Mouse (Mus musculus) limb, embryonic 13.5 days (tissue): ENCODE results near the gene 4930447C04Rik. TPM values are rescaled to one million over a fixed set of nuclear protein-coding genes. Genes with fewer than 3 reads are reported as not detected.

Experiments
- ATAC-seq: fragments of 200-750 bp; cut with Nextera tagmentation; 2 replicates; pipeline ENCODE4 v1.8.0; 2017; ENCODE audit warnings: low read depth, moderate number of reproducible peaks, moderate TSS enrichment; ENCODE audit not compliant: low FRiP score
- H3K27ac ChIP-seq: fragments of 300-500 bp; sonication (generic); 2 replicates; pipeline ENCODE4 v1.5.1; 2015; ENCODE audit warnings: inconsistent platforms, mild to moderate bottlenecking, moderate library complexity
- H3K27me3 ChIP-seq: fragments of 300-500 bp; sonication (generic); 2 replicates; pipeline ENCODE4 v1.6.1; 2015; ENCODE audit warnings: mild to moderate bottlenecking, inconsistent platforms
- H3K36me3 ChIP-seq: fragments of 300-500 bp; sonication (generic); 2 replicates; pipeline ENCODE4 v1.6.1; 2015; ENCODE audit warnings: inconsistent platforms, mild to moderate bottlenecking, moderate library complexity
- H3K4me1 ChIP-seq: fragments of 300-500 bp; sonication (generic); 2 replicates; pipeline ENCODE4 v1.6.1; 2015; ENCODE audit warnings: inconsistent platforms
- H3K4me2 ChIP-seq: fragments of 300-500 bp; sonication (generic); replicated peaks from 2 replicates; pipeline ENCODE4 v1.6.1; 2015; ENCODE audit warnings: inconsistent platforms, mild to moderate bottlenecking, moderate library complexity
- H3K4me3 ChIP-seq: fragments of 300-500 bp; sonication (generic); 2 replicates; pipeline ENCODE4 v1.5.1; 2015; ENCODE audit warnings: moderate library complexity, mild to moderate bottlenecking, inconsistent platforms
- H3K9ac ChIP-seq: fragments of 300-500 bp; sonication (generic); 2 replicates; pipeline ENCODE4 v1.6.1; 2015; ENCODE audit warnings: mild to moderate bottlenecking, inconsistent platforms
- H3K9me3 ChIP-seq: fragments of 300-500 bp; sonication (generic); 2 replicates; pipeline ENCODE4 v1.6.1; 2016; ENCODE audit warnings: inconsistent platforms
- WGBS: fragments of 180-500 bp; shearing (Covaris S2); methylation state at CpG from one replicate; pipeline ENCODE4 v1.1.7; 2015; 5-methylcytosine and 5-hydroxymethylcytosine counted together
- polyA plus RNA-seq: library from polyadenylated mRNA; unstranded; fragments of >200 nt; fragmentation: Nextera tagmentation; extraction: Ambion mirVana; gene quantifications from 2 replicates; pipeline ENCODE4 v1.2.1, GENCODE M21; 2015

Gene 4930447C04Rik
- polyA plus RNA-seq, 1 experiment from 2014 or later, result 5.6 TPM

DNA sequence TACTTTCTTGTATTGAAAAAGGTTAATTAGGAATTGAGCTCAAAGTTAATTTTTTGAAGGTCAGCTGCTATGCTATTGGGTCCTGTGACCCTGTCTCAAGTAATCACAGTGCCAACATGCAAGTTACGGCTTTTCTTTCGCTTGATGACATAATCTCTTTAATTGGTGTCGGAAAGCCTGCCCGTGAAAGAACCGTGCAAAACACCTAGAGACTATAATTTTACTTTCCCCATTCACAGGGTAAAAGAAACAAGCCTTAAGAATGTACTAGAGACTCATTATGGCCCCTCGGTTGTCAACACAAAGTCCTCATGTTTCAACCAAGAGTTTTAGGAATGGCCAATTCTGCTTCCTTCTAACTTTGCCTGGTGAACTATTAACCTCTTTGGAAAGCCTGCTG lies 88.3 kb downstream of the 4930447C04Rik start:
- Histone ChIP-seq H3K9me3 (no peaks in the 10 kb centered on the region), H3K9ac (no peak overlapping the region), H3K27me3 (peaks cover 65% of the 10 kb centered on the region), H3K36me3 (no peaks in the 10 kb centered on the region), H3K4me1 (peaks cover 6% of the 10 kb centered on the region), H3K4me3 (no peak overlapping the region), H3K27ac (no peak overlapping the region), H3K4me2 (no peak overlapping the region)
- no peak for ATAC-seq
- WGBS, result 31% methylated on average over 6 of the region's 6 CpGs

DNA sequence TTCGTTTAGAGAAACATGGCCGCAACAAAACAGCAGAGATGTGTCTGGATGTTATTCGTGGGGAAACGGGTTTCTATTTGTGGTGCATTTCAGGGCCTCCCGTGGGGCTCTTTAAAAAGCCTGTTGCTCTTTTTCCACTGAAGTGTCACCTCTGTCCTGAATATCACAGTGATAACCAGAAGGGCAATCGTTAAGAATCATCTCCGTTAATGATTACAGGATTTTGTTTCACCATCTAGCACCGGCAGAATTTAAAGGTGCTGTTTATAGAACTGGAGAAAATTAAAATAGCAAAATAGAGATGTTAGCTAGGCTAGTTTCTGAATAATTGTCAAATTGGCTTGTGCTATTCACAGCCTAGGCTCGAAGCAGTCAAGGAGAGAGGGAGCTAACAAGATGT lies 90.4 kb downstream of the 4930447C04Rik start:
- WGBS, result 64% methylated on average over 9 of the region's 9 CpGs
- H3K9ac ChIP-seq, result no peak overlapping the region
- H3K27me3 ChIP-seq, result peaks cover 67% of the 10 kb centered on the region
- ATAC-seq, result no peak
- no peaks in the 10 kb centered on the region for H3K9me3 ChIP-seq
- no peaks in the 10 kb centered on the region for H3K36me3 ChIP-seq
- H3K27ac ChIP-seq, result no peak overlapping the region
- peaks cover 6% of the 10 kb centered on the region for H3K4me1 ChIP-seq
- no peak overlapping the region for H3K4me3 ChIP-seq
- no peak overlapping the region for H3K4me2 ChIP-seq

DNA sequence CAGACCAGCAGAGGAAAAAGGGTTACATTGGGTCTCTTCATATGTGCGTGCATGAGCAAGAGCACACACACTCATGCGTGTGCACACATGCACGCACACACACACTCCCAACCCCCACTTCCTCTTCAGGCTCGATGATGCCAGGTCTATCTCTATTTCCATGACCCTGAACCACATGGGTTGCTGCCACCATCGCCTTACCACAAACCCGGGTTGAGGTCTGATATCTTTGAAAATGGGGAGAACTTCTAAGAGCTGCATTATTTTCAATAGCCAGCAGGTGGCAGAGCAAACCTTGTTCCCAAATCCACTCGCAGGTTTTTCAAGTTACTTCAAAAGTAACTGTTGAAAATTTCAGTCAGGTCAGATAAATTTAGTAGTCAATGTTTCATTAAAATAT lies 92.8 kb downstream of the 4930447C04Rik start:
- H3K4me1 ChIP-seq, result peaks cover 15% of the 10 kb centered on the region
- H3K27me3 ChIP-seq, result peaks cover 49% of the 10 kb centered on the region
- WGBS, result 32% methylated on average over 7 of the region's 7 CpGs
- H3K36me3 ChIP-seq, result no peaks in the 10 kb centered on the region
- H3K9ac ChIP-seq, result no peak overlapping the region
- no peaks in the 10 kb centered on the region for H3K9me3 ChIP-seq
- no peak overlapping the region for H3K4me2 ChIP-seq
- H3K27ac ChIP-seq, result no peak overlapping the region
- no peak for ATAC-seq
- no peak overlapping the region for H3K4me3 ChIP-seq

DNA sequence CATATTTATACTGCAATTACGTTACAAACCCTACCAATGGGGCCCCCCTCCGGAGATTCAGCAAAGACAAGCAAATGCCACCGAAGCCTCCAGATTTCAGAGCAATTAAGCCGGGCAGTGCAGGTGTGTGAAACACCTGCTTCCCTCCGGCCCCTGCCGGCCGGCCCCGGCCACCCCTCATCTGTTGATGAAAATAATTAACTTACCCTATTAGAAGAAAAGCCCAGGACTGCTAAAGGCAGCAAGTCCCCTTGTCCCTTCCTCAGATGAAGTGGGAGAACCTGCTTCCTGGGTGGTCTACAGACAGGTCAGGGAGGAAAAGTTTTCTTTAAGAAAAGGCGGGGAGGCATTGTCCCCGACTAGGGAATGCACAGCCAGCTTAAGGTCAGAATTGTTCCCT lies 94.6 kb downstream of the 4930447C04Rik start:
- 20% methylated on average over 10 of the region's 10 CpGs for WGBS
- Histone ChIP-seq H3K27ac (no peak overlapping the region), H3K4me2 (no peak overlapping the region), H3K9me3 (no peaks in the 10 kb centered on the region; the same call in 1 of the 2 replicates), H3K9ac (no peak overlapping the region), H3K27me3 (peaks cover 43% of the 10 kb centered on the region), H3K4me1 (peaks cover 15% of the 10 kb centered on the region), H3K4me3 (no peak overlapping the region), H3K36me3 (no peaks in the 10 kb centered on the region)
- ATAC-seq, result no peak

DNA sequence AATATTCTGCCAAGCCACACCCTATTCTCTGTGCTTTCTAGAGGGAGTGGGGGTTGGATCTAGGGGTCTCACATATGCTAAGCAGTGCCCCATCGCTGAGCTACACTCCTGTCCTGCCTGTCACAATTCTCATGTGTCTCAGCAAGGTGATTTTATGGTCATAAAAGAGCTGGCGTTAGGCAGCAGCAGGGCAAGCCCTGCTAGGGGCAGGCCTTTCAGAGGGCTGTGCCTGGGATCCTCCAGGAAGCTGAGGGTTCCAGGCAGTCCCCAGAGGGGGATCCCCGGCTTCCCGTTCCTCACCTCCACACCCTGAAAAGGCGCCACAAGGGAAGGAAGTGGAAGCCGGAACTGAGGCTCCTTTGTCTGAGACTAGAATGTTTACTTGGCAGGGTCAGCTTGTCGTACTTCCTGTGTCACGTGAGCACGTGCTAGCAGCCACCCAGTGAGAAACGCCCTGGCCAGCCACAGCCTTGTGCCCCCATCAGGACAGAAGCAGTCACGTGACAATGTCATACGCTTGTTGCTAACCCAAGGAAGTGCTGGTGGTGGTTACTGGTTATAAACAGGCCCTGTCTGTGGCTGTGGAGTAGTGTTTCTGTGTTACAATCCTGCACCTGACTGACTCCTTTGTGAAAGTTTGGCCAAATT lies 96.5 kb downstream of the 4930447C04Rik start:
- Histone ChIP-seq H3K9me3 (no peaks in the 10 kb centered on the region; the same call in none of the 2 replicates), H3K4me1 (peaks cover 15% of the 10 kb centered on the region), H3K27ac (no peak overlapping the region; the same call in 1 of the 2 replicates), H3K4me2 (peak overlapping the region; percentile 58), H3K36me3 (no peaks in the 10 kb centered on the region), H3K27me3 (peaks cover 27% of the 10 kb centered on the region), H3K9ac (0 out of 2 replicates have a peak overlapping the region, but pooled peaks have one; percentile 25), H3K4me3 (peak overlapping the region; percentile 29)
- 15% methylated on average over 12 of the region's 12 CpGs for WGBS
- ATAC-seq, result peak; percentile 83

DNA sequence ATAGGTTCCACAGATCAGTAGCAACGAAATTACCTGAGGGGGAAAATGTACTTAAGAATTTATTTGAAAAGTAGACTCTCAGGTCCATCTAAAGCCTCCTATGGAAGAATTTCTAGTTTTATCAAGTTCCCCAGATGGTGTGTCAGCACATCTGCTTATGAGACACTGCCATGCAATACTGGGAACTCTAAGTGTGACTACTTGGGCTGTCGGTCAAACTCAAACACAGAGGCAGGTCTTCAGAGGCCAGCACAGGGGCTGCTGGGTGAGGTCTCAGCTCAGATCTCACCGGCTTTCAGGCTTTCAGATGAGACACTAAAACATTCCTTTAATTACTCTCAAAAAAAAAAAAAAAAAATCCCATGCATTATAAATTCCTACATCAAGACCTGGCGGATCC lies 97.0 kb downstream of the 4930447C04Rik start:
- H3K27me3 ChIP-seq, result peaks cover 25% of the 10 kb centered on the region
- H3K36me3 ChIP-seq, result no peaks in the 10 kb centered on the region
- ATAC-seq, result no peak
- no peaks in the 10 kb centered on the region; the same call in none of the 2 replicates for H3K9me3 ChIP-seq
- H3K9ac ChIP-seq, result no peak overlapping the region
- no peak overlapping the region for H3K27ac ChIP-seq
- peaks cover 15% of the 10 kb centered on the region for H3K4me1 ChIP-seq
- WGBS, result 72% methylated on average over 4 of the region's 4 CpGs
- H3K4me2 ChIP-seq, result peak overlapping the region; percentile 58
- no peak overlapping the region for H3K4me3 ChIP-seq

DNA sequence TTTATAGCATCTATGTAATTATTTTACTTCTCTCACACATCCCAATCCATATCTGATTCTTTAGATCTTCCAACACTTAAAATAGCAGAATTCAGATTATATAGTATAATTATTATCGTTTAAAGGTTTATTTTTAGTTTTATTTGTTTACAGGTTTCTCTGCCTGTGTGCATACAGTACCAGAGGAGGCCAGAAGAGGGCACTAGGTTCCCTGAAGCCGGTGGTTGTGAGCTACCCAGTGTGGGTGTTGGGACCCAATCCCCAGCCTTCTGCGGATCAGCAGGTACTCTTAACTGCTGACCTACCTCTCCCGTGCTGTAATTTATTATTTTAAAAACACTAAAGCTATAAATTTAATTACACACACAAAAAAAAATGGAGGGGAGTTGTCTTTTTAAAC lies 97.4 kb downstream of the 4930447C04Rik start:
- Histone ChIP-seq H3K36me3 (no peaks in the 10 kb centered on the region), H3K27ac (no peak overlapping the region), H3K4me1 (peaks cover 15% of the 10 kb centered on the region), H3K27me3 (peaks cover 25% of the 10 kb centered on the region), H3K4me2 (no peak overlapping the region), H3K4me3 (no peak overlapping the region), H3K9me3 (no peaks in the 10 kb centered on the region; the same call in none of the 2 replicates), H3K9ac (no peak overlapping the region)
- ATAC-seq, result no peak
- WGBS, result 85% methylated on average over 4 of the region's 4 CpGs

DNA sequence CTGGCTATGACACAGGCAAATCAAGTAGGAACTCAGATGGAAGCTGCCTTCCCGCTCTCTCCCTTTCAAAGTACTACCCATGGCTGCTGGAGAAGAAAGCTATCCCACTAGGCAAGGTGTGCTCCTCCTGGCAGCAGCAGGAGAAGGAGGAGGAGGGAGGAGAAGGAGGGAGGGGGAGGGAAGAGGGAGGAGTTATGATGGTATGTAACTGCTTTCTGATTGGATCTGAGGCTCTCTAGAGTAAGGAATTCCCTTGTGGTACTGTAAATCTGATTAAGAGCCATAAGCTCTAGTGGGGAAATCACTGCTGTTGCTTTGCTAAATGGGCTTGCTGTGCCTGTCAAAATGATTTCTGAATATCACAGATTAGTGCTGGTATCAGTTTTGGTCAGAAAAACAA lies 99.1 kb downstream of the 4930447C04Rik start:
- no peak for ATAC-seq
- peaks cover 13% of the 10 kb centered on the region for H3K27me3 ChIP-seq
- H3K4me1 ChIP-seq, result peaks cover 15% of the 10 kb centered on the region
- H3K27ac ChIP-seq, result no peak overlapping the region
- no peaks in the 10 kb centered on the region; the same call in none of the 2 replicates for H3K9me3 ChIP-seq
- no peak overlapping the region for H3K4me2 ChIP-seq
- WGBS, result 100% methylated on average over 1 of the region's 1 CpGs
- no peaks in the 10 kb centered on the region for H3K36me3 ChIP-seq
- H3K4me3 ChIP-seq, result no peak overlapping the region
- no peak overlapping the region for H3K9ac ChIP-seq

DNA sequence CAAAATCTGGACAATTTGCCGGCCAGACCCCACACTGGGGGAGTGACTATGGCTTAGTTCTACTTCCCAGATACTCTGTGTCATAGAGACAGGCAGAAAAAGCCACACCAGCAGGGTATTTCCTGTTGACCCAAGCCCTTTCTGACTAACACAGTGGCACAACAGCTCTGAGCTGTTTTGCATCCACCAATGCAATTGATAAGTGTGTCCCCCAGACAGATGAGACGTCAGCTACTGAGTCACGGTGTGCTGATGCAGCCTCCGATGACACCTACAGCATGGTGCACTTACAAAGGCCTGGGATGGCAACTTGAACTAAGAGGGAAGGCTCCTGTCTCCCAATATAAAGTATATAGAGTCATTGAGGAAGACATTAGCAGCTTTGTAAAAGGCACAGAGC lies 103.3 kb downstream of the 4930447C04Rik start:
- peaks cover 18% of the 10 kb centered on the region for H3K27me3 ChIP-seq
- H3K4me1 ChIP-seq, result no peaks in the 10 kb centered on the region
- no peak overlapping the region for H3K4me2 ChIP-seq
- H3K9ac ChIP-seq, result no peak overlapping the region
- no peaks in the 10 kb centered on the region for H3K36me3 ChIP-seq
- no peaks in the 10 kb centered on the region; the same call in none of the 2 replicates for H3K9me3 ChIP-seq
- ATAC-seq, result no peak
- no peak overlapping the region for H3K27ac ChIP-seq
- no peak overlapping the region for H3K4me3 ChIP-seq
- whole genome bisulfite sequencing, result 74% methylated on average over 4 of the region's 4 CpGs

DNA sequence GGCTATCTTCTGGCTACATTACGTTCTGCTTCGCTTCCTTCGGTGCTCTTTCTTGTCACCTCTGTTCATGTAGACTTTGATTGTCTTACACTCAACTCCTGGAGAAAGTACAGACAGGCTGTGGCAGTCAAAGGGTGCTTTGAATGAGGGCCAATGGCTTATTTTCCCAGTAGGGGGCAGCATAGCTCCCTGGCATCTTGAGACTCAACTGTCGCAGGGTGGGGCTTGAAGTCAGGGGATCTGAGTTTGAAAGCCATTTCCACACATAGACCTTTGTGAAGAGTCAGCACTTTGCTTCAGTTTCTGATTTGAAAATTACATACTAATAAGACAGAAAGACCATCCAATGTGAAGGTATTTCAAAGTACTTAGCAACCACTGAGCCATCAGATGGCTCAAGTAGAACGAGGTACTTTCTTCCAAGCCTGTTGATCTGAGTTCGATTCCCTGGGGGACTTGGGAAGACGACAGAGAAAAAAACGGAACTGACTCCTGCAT lies 105.0 kb downstream of the 4930447C04Rik start:
- peaks cover 35% of the 10 kb centered on the region for H3K27me3 ChIP-seq
- no peak overlapping the region for H3K9ac ChIP-seq
- ATAC-seq, result no peak
- H3K9me3 ChIP-seq, result no peaks in the 10 kb centered on the region; the same call in 1 of the 2 replicates
- WGBS, result 78% methylated on average over 8 of the region's 8 CpGs
- H3K27ac ChIP-seq, result no peak overlapping the region
- no peak overlapping the region for H3K4me2 ChIP-seq
- no peak overlapping the region for H3K4me3 ChIP-seq
- no peaks in the 10 kb centered on the region for H3K36me3 ChIP-seq
- peaks cover 7% of the 10 kb centered on the region for H3K4me1 ChIP-seq

DNA sequence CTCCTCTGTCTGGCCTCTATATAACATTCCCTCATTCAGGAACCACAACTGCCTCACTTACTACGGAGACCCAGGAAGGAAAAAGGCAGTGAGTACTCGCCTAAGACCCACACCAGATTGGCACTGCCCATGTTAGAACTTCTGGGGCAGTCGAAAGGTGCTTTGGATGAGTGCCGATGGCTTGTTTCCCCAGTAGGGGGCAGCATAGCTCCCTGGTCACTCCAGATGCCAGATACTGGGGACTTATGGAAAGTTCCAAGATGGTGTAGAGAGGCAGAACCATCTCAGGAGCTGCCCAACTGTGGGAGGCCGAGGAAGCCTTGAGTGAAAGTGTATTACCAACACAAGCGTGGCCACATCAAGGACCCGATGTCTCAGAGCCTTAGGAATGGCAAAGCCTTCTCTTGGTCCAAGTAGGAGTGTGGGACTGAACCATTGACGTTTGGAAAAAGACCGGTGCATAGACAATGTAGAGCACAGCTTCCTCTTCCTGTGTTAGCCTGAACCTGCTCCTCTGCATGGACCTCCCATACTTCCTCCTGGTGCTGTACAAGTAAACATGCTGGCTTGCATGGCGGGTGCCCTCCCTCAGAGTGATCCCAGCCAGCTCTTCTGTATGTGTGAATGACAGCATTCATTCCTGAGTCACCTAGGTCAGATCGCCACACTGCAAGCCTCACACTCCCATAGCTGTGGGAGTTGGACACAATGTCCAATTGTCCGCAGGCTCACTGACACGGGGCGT lies 105.6 kb downstream of the 4930447C04Rik start:
- peaks cover 42% of the 10 kb centered on the region for H3K27me3 ChIP-seq
- H3K4me3 ChIP-seq, result no peak overlapping the region
- H3K36me3 ChIP-seq, result no peaks in the 10 kb centered on the region
- no peak for ATAC-seq
- H3K4me2 ChIP-seq, result no peak overlapping the region
- WGBS, result 73% methylated on average over 14 of the region's 14 CpGs
- no peak overlapping the region for H3K9ac ChIP-seq
- peaks cover 7% of the 10 kb centered on the region for H3K4me1 ChIP-seq
- H3K27ac ChIP-seq, result no peak overlapping the region
- no peaks in the 10 kb centered on the region for H3K9me3 ChIP-seq

DNA sequence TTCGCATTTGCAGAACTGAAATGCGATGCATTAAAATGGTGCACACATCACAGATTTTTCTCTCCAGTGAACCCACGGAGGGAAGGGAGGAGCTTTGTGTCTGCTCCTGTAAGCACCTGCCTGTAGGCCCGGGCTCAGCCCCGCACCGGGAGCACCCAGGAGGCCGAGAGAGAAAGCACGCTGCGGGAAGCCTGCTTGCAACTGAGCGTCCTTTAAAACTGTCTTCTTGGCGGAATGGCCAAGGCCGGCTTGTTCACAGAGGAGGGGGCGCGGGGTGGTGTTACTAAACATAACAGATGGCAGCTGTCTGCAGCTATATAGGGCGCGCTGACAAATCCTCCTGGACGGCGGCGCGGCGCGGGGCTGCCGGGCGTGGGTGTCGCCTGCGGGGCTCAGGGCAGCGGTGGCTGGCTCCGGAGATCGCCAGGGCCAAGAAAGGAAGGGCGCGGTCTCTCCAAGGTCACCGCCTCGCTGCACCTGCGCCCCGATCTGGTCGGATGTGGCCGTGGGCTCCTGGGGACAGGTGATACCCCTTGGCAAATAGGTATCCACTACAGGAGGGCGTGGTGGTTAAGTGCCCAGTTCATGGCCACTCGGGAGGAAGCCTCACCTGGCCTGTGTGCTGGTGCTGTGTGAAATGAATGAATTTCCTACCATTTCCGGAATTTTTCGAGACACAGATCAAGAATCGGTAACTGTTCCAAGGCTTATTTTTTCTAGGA lies 108.7 kb downstream of the 4930447C04Rik start:
- WGBS, result 9% methylated on average over 42 of the region's 42 CpGs
- Histone ChIP-seq H3K27ac (no peak overlapping the region), H3K36me3 (no peaks in the 10 kb centered on the region), H3K4me1 (peaks cover 7% of the 10 kb centered on the region), H3K27me3 (peaks cover 52% of the 10 kb centered on the region), H3K4me2 (peak overlapping the region; percentile 65), H3K9me3 (no peaks in the 10 kb centered on the region), H3K4me3 (peak overlapping the region; percentile 36), H3K9ac (peak overlapping the region; percentile 43; the same call in 1 of the 2 replicates)
- no peak; the same call in 1 of the 2 replicates for ATAC-seq
